Mouse (Mus musculus) megakaryocyte, embryonic 14.5 days (primary cell): ENCODE data around the gene Spty2d1.

Source experiments
- FLI1 ChIP-seq: IDR thresholded peaks from 2 replicates; pipeline ENCODE4 v1.6.1; 2012; ENCODE audit warnings: low read length, inconsistent platforms, mixed read lengths
- GATA1 ChIP-seq: IDR thresholded peaks from 3 replicates; pipeline ENCODE4 v1.6.1; 2012; ENCODE audit warnings: mixed read lengths, low read length, inconsistent platforms, borderline replicate concordance

GRCm38 (mm10) chr7:47052276-47052675, 44.1 kb upstream of the Spty2d1 start:
- TF ChIP-seq GATA1 (no peak), FLI1 (no peak)
